Mouse (Mus musculus): ENCODE measurements at regions not wholly inside any gene's neighbourhood (a gene's known extent, or its start where the extent isn't known, plus 50 kb on each side); places are given as distances from the start of the nearest gene placed in this dataset.

DNA sequence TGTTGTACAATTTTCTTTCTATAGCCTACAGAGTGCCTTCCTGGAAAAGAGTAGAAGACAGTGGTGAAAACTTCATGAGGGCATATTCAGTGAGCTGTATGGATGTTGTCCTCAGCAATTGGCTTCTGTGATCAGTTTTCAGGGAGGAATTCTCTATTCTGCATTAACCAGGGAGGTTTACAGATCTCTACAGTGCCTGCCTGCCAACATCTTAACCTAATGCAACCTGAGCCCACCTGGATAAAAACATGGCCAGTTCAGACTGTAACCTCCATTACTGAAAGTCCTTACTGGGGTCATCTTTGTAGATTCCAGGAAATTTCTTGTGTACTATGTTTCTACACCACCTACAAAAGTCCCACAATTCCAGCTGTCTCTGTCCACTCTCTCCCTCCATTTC lies 791.4 kb upstream of the Nectin3 start:
- Histone ChIP-seq H3K4me2 (ENCODE audit: low read depth, low read length, poor library complexity, severe bottlenecking) (no peak overlapping the region), H3K36me3 (ENCODE audit: insufficient read depth, low read length) (no peaks in the 10 kb centered on the region), H3K4me1 (ENCODE audit: insufficient read depth, low read length) (no peaks in the 10 kb centered on the region), H3K9ac (replicated peaks; ENCODE audit: low read length, poor library complexity, severe bottlenecking) (no peak overlapping the region), H3K9me3 (ENCODE audit: low read length) (no peaks in the 10 kb centered on the region), H3K27me3 (ENCODE audit: insufficient read depth, low read length) (no peaks in the 10 kb centered on the region), H3K27ac (ENCODE audit: low read depth, low read length) (no peak overlapping the region), H3K4me3 (ENCODE audit: low read depth, low read length) (no peak overlapping the region)
- ATAC-seq (ENCODE audit: low FRiP score) (no peak), DNase-seq (ENCODE audit: low spot score) (no peak)
- TF ChIP-seq CTCF (IDR thresholded peaks at IDR 0.05): no peak

DNA sequence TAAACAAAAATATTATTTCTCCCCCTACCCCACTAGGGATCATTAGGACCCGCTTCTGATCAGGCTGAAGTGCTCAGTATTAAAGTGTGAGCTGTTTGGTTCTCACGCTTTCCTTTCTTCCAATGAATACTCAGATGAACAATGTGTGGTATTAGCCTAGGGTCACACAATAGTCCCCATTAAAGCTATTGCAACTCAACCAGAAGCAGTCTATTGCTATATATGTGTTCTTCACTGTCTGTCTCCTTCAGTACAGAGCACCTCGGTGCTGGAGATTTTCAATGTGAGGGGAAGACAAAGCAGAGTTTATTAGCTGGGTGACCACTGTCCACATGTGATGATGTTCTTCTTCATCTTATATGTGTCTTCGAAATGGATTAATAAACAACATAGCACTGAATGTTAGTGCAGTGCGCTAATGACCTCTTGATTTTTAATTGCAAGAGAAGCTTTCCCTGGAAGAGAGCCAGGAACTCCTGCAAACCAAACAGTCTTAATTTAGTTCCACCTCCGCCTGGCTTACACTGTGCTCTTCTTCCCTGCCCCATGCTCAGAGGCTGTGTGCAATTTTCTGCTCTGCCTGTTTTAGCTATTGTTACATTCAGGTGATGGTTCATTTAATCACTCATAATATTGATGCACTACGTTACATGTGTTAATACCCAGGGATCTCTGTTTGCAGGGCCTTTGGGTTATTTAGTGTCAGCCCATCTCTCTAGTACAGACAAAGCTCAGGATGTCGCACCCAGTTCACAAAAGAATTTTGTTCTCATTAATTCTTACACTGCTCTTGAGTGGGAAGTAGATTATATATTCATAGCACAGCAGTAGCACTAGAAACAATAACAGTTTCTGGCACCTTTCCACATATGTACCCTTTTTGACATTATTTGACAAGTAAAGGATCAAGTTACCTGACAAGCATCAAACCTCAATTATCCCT lies 768.7 kb upstream of the Nectin3 start:
- Histone ChIP-seq H3K4me3 (ENCODE audit: low read depth, low read length) (no peak overlapping the region), H3K9ac (replicated peaks; ENCODE audit: low read length, poor library complexity, severe bottlenecking) (no peak overlapping the region), H3K4me1 (ENCODE audit: insufficient read depth, low read length) (no peaks in the 10 kb centered on the region), H3K36me3 (ENCODE audit: insufficient read depth, low read length) (no peaks in the 10 kb centered on the region), H3K9me3 (ENCODE audit: low read length) (no peaks in the 10 kb centered on the region), H3K4me2 (ENCODE audit: low read depth, low read length, poor library complexity, severe bottlenecking) (no peak overlapping the region), H3K27ac (ENCODE audit: low read depth, low read length) (no peak overlapping the region), H3K27me3 (ENCODE audit: insufficient read depth, low read length) (no peaks in the 10 kb centered on the region)
- DNase-seq (ENCODE audit: low spot score) (peak; percentile 28), ATAC-seq (ENCODE audit: low FRiP score) (peak; percentile 23; the same call in 1 of the 2 replicates)
- WGBS: 64% methylated on average over 8 of the region's 8 CpGs
- no peak for TF ChIP-seq CTCF (IDR thresholded peaks at IDR 0.05)
